Mouse (Mus musculus): ENCODE measurements around the gene Erich6b.

GRCm38 (mm10) chr14:75665430-75666180, 23.5 kb downstream of the Erich6b start:
- TF ChIP-seq GATA1 (IDR thresholded peaks at IDR 0.05; ENCODE audit: low read length) (no peak), TAL1 (IDR thresholded peaks at IDR 0.05; ENCODE audit: low read length) (no peak)

Data from erythroblast, embryonic 14.5 days (primary cell).